Mouse (Mus musculus): ENCODE measurements at regions not wholly inside any gene's neighbourhood (a gene's known extent, or its start where the extent isn't known, plus 50 kb on each side); places are given as distances from the start of the nearest gene placed in this dataset.

- no peaks in the 10 kb centered on the region for H3K36me3 ChIP-seq (ENCODE audit: control insufficient read depth, insufficient read depth, low read length)
- H3K4me2 ChIP-seq (replicated peaks; ENCODE audit: low read depth, low read length), result no peak overlapping the region
- no peak overlapping the region for H3K9ac ChIP-seq (ENCODE audit: low read depth, low read length)
- no peaks in the 10 kb centered on the region for H3K27me3 ChIP-seq (ENCODE audit: control insufficient read depth, insufficient read depth, low read length)
- no peak overlapping the region for H3K4me3 ChIP-seq (ENCODE audit: low read length)
- H3K27ac ChIP-seq (ENCODE audit: low read depth, low read length), result no peak overlapping the region
- no peak for ATAC-seq (ENCODE audit: low FRiP score, low TSS enrichment)
- 74% methylated on average over 18 of the region's 18 CpGs for WGBS
- no peaks in the 10 kb centered on the region for H3K4me1 ChIP-seq (ENCODE audit: control insufficient read depth, insufficient read depth, low read length)
- no peaks in the 10 kb centered on the region for H3K9me3 ChIP-seq (ENCODE audit: control insufficient read depth, low read length)
Observed at GRCm38 (mm10) chr5:97167401-97168249, 56.2 kb upstream of the Paqr3 start.

GRCm38 (mm10) chr5:97166128-97166883 is 54.9 kb upstream of the Paqr3 start:
- no peak overlapping the region for H3K4me3 ChIP-seq (ENCODE audit: low read length)
- no peak overlapping the region for H3K27ac ChIP-seq (ENCODE audit: low read depth, low read length)
- no peaks in the 10 kb centered on the region for H3K9me3 ChIP-seq (ENCODE audit: control insufficient read depth, low read length)
- no peaks in the 10 kb centered on the region for H3K4me1 ChIP-seq (ENCODE audit: control insufficient read depth, insufficient read depth, low read length)
- H3K36me3 ChIP-seq (ENCODE audit: control insufficient read depth, insufficient read depth, low read length), result no peaks in the 10 kb centered on the region
- no peaks in the 10 kb centered on the region for H3K27me3 ChIP-seq (ENCODE audit: control insufficient read depth, insufficient read depth, low read length)
- WGBS, result 90% methylated on average over 4 of the region's 4 CpGs
- no peak for ATAC-seq (ENCODE audit: low FRiP score, low TSS enrichment)
- H3K4me2 ChIP-seq (replicated peaks; ENCODE audit: low read depth, low read length), result no peak overlapping the region
- H3K9ac ChIP-seq (ENCODE audit: low read depth, low read length), result no peak overlapping the region

All from kidney, embryonic 14.5 days (tissue).